In genomic region chr9:21031896-21032351, GRCm38 (mm10) we compare ENCODE assay signal across 8 mouse cellular contexts. TPM values are rescaled to one million over a fixed set of nuclear protein-coding genes. Genes with fewer than 3 reads are reported as not detected.
DNase-seq lines count a peak whose midpoint lies in the region; ATAC-seq and TF ChIP-seq lines count a peak whose summit lies in the region.

Gene Icam5 (plus strand): TSS chr9:21032073.

- peak within 1 kb of the TSS; percentile 81 for H3K27ac ChIP-seq in bone marrow, adult 2 months (ENCODE audit: control insufficient read depth, insufficient read depth, low read depth, low read length, poor library complexity)
- H3K27ac ChIP-seq in forebrain, postnatal 0 days (ENCODE audit: low read depth, low read length): peak within 1 kb of the TSS; percentile 66
- H3K27ac ChIP-seq in layer of hippocampus, adult 2 months: peak within 1 kb of the TSS; percentile 98
- peak within 1 kb of the TSS; percentile 91 for H3K27ac ChIP-seq in liver, embryonic 16.5 days (ENCODE audit: low read length)
- peak within 1 kb of the TSS; percentile 77 for H3K27ac ChIP-seq in spleen, adult 2 months (ENCODE audit: insufficient read depth, low read length)

- DNase-seq in layer of hippocampus, adult 11-12 months (ENCODE audit: low spot score): peak; percentile 86
- no peak for DNase-seq in layer of hippocampus, adult 9-10 months (ENCODE audit: low spot score)
- DNase-seq in forebrain, postnatal 0 days: peak; percentile 76
- peak; percentile 88 to 92 for DNase-seq in layer of hippocampus, adult 2 months (ENCODE audit: low spot score in 2 of 2)
- DNase-seq in spleen, adult 2 months (ENCODE audit: low read depth in 1 of 2, low spot score in 2 of 2): no peak

- peak within 1 kb of the TSS; percentile 99 for H3K4me2 ChIP-seq in forebrain, postnatal 0 days (ENCODE audit: low read depth)
- peak within 1 kb of the TSS; percentile 99 for H3K4me2 ChIP-seq in liver, embryonic 16.5 days (ENCODE audit: low read depth, low read length)

- H3K4me3 ChIP-seq in bone marrow, adult 2 months (replicated peaks; ENCODE audit: control insufficient read depth, low read depth, low read length): peak within 1 kb of the TSS; percentile 78
- H3K4me3 ChIP-seq in forebrain, postnatal 0 days (ENCODE audit: low read depth, low read length): peak within 1 kb of the TSS; percentile 57
- peak within 1 kb of the TSS; percentile 84 for H3K4me3 ChIP-seq in layer of hippocampus, adult 2 months
- peak within 1 kb of the TSS; percentile 76 for H3K4me3 ChIP-seq in liver, embryonic 16.5 days (ENCODE audit: low read depth, low read length)
- peak within 1 kb of the TSS; percentile 68 for H3K4me3 ChIP-seq in spleen, adult 2 months (ENCODE audit: extremely low read depth, insufficient read depth, insufficient read length)

- 1% methylated on average over 35 of the region's 35 CpGs for WGBS in bone marrow, adult 2 months
- under 1% methylated on average over 32 of the region's 35 CpGs for WGBS in forebrain, postnatal 0 days
- under 1% methylated on average over 35 of the region's 35 CpGs for WGBS in liver, embryonic 16.5 days (ENCODE audit: insufficient replicate concordance)
- under 1% methylated on average over 35 of the region's 35 CpGs for WGBS in spleen, adult 2 months

- peak; percentile 20; the same call in 1 of the 2 replicates for TF ChIP-seq POLR2A in bone marrow, adult 2 months (IDR thresholded peaks at IDR 0.05; ENCODE audit: borderline replicate concordance, control insufficient read depth, low read depth, low read length)
- TF ChIP-seq POLR2A in spleen, adult 2 months (IDR thresholded peaks at IDR 0.05; ENCODE audit: low read depth, low read length): no peak

- peak within 1 kb of the TSS; percentile 61 for H3K9ac ChIP-seq in forebrain, postnatal 0 days
- peak within 1 kb of the TSS; percentile 66 for H3K9ac ChIP-seq in liver, embryonic 16.5 days (ENCODE audit: low read depth, low read length)

- TF ChIP-seq CTCF in bone marrow, adult 2 months (IDR thresholded peaks at IDR 0.05; ENCODE audit: control insufficient read depth, insufficient read depth, low read length): no peak
- no peak for TF ChIP-seq CTCF in forebrain, postnatal 0 days (IDR thresholded peaks at IDR 0.05; ENCODE audit: low read depth)
- no peak for TF ChIP-seq CTCF in layer of hippocampus, adult 2 months (conservative IDR thresholded peaks at IDR 0.05)
- TF ChIP-seq CTCF in spleen, adult 2 months (IDR thresholded peaks at IDR 0.05; ENCODE audit: extremely low read depth, insufficient read depth, insufficient read length, insufficient replicate concordance): no peak

- no peaks in the 10 kb centered on the region for H3K36me3 ChIP-seq in forebrain, postnatal 0 days (ENCODE audit: insufficient read depth)
- H3K36me3 ChIP-seq in liver, embryonic 16.5 days (ENCODE audit: control insufficient read depth, insufficient read depth): no peaks in the 10 kb centered on the region
- peaks cover 11% of the 10 kb centered on the region for H3K36me3 ChIP-seq in spleen, adult 2 months (ENCODE audit: control insufficient read depth, insufficient read depth, low read length)

- H3K4me1 ChIP-seq in bone marrow, adult 2 months (ENCODE audit: control insufficient read depth, insufficient read depth, low read length): peaks cover 2% of the 10 kb centered on the region; the same call in 1 of the 2 replicates
- H3K4me1 ChIP-seq in forebrain, postnatal 0 days (ENCODE audit: insufficient read depth): peaks cover 13% of the 10 kb centered on the region
- peaks cover 56% of the 10 kb centered on the region for H3K4me1 ChIP-seq in liver, embryonic 16.5 days (ENCODE audit: control insufficient read depth, low read depth, low read length)
- peaks cover 22% of the 10 kb centered on the region for H3K4me1 ChIP-seq in spleen, adult 2 months (ENCODE audit: control insufficient read depth, insufficient read depth, insufficient read length)

- ATAC-seq in forebrain, postnatal 0 days: peak; percentile 69
- no peak for ATAC-seq in liver, embryonic 16.5 days (ENCODE audit: low read depth)
- ATAC-seq in granulocyte monocyte progenitor cell, adult 5-6 weeks (replicated peaks; ENCODE audit: poor library complexity, severe bottlenecking): no peak

- peaks cover 65% of the 10 kb centered on the region for H3K27me3 ChIP-seq in forebrain, postnatal 0 days (ENCODE audit: insufficient read depth, low read length)
- peaks cover 52% of the 10 kb centered on the region for H3K27me3 ChIP-seq in liver, embryonic 16.5 days (ENCODE audit: control insufficient read depth, insufficient read depth, low read depth, low read length)
- H3K27me3 ChIP-seq in spleen, adult 2 months (ENCODE audit: control insufficient read depth, insufficient read depth, low read length): peaks cover 25% of the 10 kb centered on the region

- no peaks in the 10 kb centered on the region for H3K9me3 ChIP-seq in forebrain, postnatal 0 days (ENCODE audit: low read length)
- no peaks in the 10 kb centered on the region for H3K9me3 ChIP-seq in liver, embryonic 16.5 days (replicated peaks; ENCODE audit: control insufficient read depth, low read length)

RNA-seq across cellular contexts. Expression of gene Icam5, which starts in this region (rescaled TPM):
- polyA plus RNA-seq in bone marrow, adult 2 months (2011; ENCODE audit: insufficient read depth, insufficient read length, low replicate concordance, missing spikeins): 1.5 and 1.7 TPM in 2 replicates
- total RNA-seq in forebrain, postnatal 0 days (2014; rRNA removed): 17.2 and 19.4 TPM in 2 replicates
- polyA plus RNA-seq in forebrain, postnatal 0 days (2015; fragmentation: Nextera tagmentation; extraction: Ambion mirVana): 8.2 and 10.3 TPM in 2 replicates
- total RNA-seq in layer of hippocampus, adult 2 months (2021): 100 to 1,000 TPM; 363 to 382 TPM
- polyA plus RNA-seq in liver, embryonic 16.5 days (2015; fragmentation: Nextera tagmentation; extraction: Ambion mirVana): 0.26 and 0.30 TPM in 2 replicates
- 1.1 and 1.2 TPM in 2 replicates for polyA plus RNA-seq in spleen, adult 2 months (2012; rRNA removed)
- 0.36 TPM in 1 of 2 replicates, not detected in the other for total RNA-seq in granulocyte monocyte progenitor cell, adult 5-6 weeks (2014; fragmentation: Nextera tagmentation)
- 0.04 TPM in 1 of 2 replicates, not detected in the other for total RNA-seq in granulocyte monocyte progenitor cell, adult 5-6 weeks (2017)

Comparison
In these comparisons a context has a peak if more than half of its experiments do, and no peak if none do; other contexts are left out.
1. RNA of gene Icam5 (total RNA-seq): 363 to 382 TPM in layer of hippocampus, adult 2 months; 17.2 to 19.4 TPM in forebrain, postnatal 0 days and 0.04 to 0.36 TPM in granulocyte monocyte progenitor cell, adult 5-6 weeks; every median in the first group is over 10 times any median in the second.
2. DNase-seq: peak in layer of hippocampus, adult 11-12 months (single experiment), forebrain, postnatal 0 days (single experiment) and layer of hippocampus, adult 2 months (2 of 2); none in layer of hippocampus, adult 9-10 months (single experiment) and spleen, adult 2 months (0 of 2).
3. Peak in every context shown above with its lines, with median percentiles within 50 percentile points of each other: H3K27ac ChIP-seq and H3K4me3 ChIP-seq.